Mouse (Mus musculus): ENCODE measurements around the gene Sec24a. TPM values are rescaled to one million over a fixed set of nuclear protein-coding genes. Genes with fewer than 3 reads are reported as not detected.
A peak's percentile ranks its signal among the peaks of the same experiment; 100 is the strongest.

The Sec24a gene
- total RNA-seq, 2 experiments from 2014 or later: 22.4 to 22.8 TPM

DNA sequence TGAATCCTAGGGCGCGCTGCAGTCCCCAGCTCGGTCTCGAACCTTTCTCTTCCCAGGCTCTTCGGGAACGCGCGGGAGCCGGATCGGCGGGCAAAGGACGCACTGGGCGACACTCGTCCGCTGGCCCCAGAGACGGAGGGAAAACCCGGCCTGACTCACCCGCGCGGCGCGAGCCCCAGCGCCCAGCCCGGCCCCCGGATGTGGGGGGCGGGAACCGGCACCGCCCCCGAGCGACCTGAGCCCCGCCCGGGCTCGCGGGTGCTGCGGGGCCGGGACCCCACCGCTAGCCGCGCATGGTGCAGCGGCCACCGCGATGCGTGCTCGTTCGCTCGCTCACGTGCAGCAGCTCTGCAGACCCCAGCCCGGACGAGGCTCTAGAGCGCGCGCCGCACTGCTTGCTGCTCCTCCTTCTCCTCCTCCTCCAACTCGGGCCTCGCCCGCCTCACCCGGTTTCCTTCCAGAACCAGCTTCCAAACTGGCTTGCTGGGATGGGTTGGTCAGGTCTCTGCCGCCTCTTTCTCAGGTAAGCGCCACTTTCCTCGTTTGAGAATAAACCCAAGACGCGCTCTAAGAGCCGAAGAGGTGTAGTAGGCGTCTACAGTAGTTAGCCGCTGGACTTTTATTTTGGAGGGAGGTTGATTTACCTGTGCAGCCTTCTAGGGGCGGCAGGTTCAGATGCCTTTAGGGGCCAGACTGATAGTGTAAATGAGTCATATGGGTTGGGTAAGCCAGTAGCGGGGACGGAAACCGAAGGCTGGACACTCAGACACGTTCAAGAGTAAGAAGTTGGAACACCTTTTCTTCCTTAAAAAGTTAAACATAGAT, 112.5 kb downstream of the Sec24a start, which contains the start of the genes N4bp3 and D930048N14Rik:
N4bp3 (minus strand) TSS at position 152 of the 825 bp plus-strand sequence.
D930048N14Rik (plus strand) TSS at position 264 of the 825 bp plus-strand sequence.
- DNase-seq: peak; percentile 82
- intact Hi-C loops (cut with DNase I): loop anchor here (2.0 kb wide), 1 partner anchor 32 kb away; the partner anchor contains the start of gene Nhp2

DNA sequence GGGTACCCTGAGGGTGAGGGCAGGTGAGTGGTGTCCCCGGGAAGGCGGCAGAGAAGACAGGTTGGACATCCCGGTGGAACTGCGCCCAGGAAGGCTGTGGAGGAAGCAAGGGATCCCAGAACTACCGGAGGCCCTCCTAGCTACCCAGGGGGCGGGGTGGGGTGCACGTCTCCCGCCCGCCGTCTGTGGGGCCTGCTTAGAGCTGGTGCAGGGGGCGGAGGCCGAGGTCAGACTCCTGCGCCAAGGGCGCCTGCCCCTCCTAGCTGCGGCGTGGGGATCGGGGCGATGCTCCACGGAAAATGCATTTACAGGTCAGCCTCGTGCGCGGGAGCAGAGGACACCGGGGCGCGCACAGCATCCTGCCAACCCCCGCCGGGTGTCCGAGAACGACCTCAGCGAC, 113.2 kb downstream of the Sec24a start:
- intact Hi-C loops (cut with DNase I): loop anchor here (2.0 kb wide), 1 partner anchor 31 kb away; the partner anchor contains the start of gene Nhp2
- no peak for DNase-seq

GRCm38 (mm10) chr11:51649889-51650199, 113.6 kb downstream of the Sec24a start:
- intact Hi-C loops (cut with DNase I): loop anchor here (2.0 kb wide), 1 partner anchor 31 kb away; the partner anchor contains the start of gene Nhp2
- no peak for DNase-seq

DNA sequence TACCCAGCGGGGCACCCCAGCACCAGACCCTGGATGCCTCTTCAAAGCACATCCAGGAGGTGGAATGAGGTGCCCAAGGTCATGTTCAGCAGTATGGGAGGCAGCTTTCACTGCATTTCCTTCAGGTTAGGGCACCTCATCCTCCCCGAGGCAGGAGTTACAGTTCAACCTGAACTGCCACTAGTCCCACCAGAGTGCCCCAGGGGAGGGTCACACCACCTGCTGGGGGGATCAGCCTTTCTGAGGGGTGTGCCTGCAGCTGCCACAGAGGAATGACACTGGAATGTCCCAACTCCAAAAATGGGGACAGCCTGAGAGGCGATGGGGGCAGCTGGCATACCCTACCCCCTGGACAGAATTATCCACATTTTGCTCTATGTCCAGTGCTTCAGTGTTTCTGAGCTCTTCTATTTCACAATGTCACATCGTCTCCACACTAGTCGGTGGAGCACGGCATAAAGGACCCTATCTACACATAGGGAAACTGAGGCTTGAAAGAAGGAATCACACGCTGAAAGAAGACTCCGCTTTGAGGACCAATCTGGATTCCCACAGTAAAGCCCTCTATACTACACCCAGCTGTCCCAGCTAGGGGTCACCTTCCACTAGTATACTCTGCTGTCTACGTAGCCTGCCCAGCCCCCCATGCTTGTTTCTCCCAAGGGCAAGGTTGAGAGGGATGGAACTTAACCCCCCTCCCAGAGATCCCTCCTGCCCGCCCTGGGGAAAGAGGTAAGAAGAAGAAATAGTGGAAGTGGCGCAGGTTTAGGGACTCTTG, 114.1 kb downstream of the Sec24a start:
- intact Hi-C loops (cut with DNase I): no loop called here

DNA sequence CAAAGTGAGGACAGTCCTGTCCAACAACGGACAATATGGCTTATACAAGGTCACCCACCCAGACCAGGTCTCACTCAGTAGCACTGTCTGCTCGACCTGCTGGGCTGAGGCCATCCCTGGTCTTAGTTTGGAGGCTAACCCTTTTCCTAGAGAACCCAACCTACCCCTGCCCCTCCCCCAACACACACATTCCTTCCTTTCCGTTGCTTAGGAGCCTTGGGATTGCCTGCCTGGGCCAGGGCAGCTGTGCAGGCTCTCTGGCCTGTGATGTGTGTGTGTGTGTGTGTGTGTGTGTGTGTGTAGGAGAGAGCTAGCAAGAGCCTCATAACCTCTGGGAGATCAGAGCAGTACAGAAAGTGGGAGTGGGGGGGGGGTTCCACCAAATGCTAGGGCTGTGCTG, 114.9 kb downstream of the Sec24a start:
- intact Hi-C loops (cut with DNase I): no loop called here
- DNase-seq: peak in 1 of 2 experiments; percentile 63

More for the DNA sequence above, 114.1 kb downstream of the Sec24a start:
- DNase-seq: no peak

DNA sequence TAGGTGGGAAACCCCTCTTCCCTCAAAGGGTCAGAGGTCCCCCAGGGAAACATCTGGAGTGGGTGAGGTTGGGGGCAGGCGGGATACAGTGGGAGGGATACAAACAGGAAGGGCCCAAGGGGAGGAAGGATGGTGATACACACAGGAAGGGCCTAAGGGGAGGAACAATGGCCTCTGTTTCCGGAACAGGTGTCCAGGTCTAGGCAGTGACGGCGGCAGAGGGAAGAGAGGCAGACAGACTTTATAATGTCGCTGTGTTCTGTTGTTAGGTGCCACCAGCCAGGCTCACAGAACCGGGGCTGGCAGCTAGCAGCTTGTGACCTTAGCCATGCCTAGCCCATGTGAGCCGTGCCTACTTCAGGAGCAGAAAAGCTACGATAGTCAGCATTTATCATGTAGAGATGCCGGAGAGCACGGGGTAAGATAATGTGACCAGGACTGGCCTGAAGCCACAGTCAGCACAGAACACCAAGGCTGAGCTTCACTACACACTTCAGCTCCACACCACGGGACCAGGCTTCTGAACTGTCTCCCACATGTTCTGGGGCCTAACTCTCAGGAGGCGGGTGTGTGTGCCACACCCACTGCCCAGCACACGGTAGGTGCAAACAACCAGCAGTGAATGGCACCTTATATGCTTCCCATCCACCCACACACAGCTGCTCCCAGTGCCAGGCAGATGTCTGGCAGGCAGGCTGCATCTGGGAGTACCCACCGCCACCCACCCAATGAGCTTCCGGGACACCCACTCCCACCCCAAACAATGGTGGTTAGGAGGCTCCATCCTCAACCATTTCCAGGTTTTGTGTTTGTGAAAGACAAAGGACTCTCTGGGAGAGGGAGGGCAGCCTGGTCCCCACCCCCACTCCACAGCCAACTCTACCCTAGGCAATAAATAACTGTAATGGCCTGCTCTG, 116.4 kb downstream of the Sec24a start:
- DNase-seq: peak; percentile 69 to 71
- intact Hi-C loops (cut with DNase I): no loop called here

DNA sequence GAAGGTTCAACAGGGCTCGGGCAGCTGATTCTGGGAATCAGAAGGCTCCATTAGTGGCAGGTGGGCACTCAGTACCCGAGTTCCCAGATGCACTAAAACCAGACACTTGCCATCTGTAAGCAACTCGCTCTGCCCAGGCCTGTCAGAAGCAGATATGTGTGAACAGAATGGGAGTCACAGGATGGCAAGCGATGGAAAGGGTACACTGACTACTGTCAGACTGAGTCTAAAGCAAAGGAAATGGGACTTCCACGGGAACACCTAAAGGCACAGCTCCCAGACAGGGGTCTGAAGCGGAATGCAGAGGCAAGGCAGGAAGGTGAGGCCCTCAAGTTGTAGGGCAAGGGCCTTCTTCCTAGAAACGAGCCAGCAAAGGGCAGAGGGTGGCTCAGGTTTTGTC, 117.2 kb downstream of the Sec24a start:
- intact Hi-C loops (cut with DNase I): no loop called here
- DNase-seq: no peak

DNA sequence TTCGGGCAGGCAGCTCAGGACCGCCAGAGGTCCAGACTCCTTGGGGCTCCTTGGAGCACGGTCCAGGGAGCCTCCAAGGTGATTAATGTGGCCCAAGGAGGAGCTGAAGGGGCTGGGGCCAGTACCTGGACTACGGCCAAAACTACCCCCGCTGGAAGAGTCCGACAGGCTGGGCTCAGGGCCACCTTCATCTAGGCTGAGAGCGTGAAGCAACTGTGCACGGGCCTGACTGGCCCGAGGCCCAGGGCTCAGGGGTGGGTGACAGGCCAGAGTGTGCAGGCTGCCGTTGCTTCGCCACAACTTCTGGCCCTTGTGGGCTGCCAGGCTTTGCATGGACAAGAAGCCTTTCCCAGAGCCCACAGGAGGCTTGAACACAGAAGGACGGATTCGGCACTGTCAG, 118.1 kb downstream of the Sec24a start:
- no peak for DNase-seq
- intact Hi-C loops (cut with DNase I): no loop called here

GRCm38 (mm10) chr11:51644217-51644616, 119.2 kb downstream of the Sec24a start:
- DNase-seq: no peak

DNA sequence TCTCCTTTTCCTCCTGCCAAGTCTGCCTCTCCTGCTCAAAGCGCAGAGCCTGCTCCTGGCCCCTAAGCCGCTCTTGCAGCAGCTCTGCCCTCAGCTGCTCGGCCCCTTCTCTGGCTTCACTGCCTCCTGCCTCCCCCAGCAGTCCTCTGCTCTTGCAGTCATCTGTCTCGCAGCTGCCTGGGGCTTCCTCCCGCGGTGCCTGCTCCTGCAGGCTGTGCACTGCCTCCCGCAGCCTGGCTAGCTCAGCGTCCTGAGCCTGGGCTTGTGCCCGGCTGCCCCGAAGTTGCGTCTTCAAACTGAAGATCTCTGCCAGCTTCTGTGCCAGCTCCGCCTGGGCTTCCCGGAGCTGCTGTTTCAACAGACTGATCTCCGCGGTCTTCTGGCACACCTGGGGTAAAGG, 119.7 kb downstream of the Sec24a start:
- DNase-seq: no peak
- intact Hi-C loops (cut with DNase I): no loop called here

More at GRCm38 (mm10) chr11:51644217-51644616, 119.2 kb downstream of the Sec24a start:
- intact Hi-C loops (cut with DNase I): no loop called here

- DNase-seq: no peak
- intact Hi-C loops (cut with DNase I): no loop called here
Observed at GRCm38 (mm10) chr11:51643202-51643601, 120.2 kb downstream of the Sec24a start.

Other genes with a start within 250 kb of the Sec24a start
- 10 to 100 TPM; 10.5 to 12.1 TPM for gene Phykpl, start 178.9 kb downstream of the Sec24a start, total RNA-seq (2021)
- 100 to 1,000 TPM; 237 to 257 TPM for gene Hnrnpab, start 156.8 kb downstream of the Sec24a start, total RNA-seq (2021)
- 10 to 100 TPM; 30.5 to 30.9 TPM for gene Nhp2, start 143.9 kb downstream of the Sec24a start, total RNA-seq (2021)
- 10 to 100 TPM; 24.1 to 25.4 TPM for gene Rmnd5b, start 127.7 kb downstream of the Sec24a start, total RNA-seq (2021)
- 10 to 100 TPM; 35.0 to 40.5 TPM for gene N4bp3, start 112.8 kb downstream of the Sec24a start, total RNA-seq (2021)
- gene D930048N14Rik, start 112.7 kb downstream of the Sec24a start, total RNA-seq (2021): 1 to 10 TPM; 1.4 to 2.1 TPM
- 10 to 100 TPM; 27.5 to 30.1 TPM for gene 0610009B22Rik, start 74.8 kb downstream of the Sec24a start, total RNA-seq (2021)
- 10 to 100 TPM; 94.0 to 96.2 TPM for gene Sar1b, start 53 bp upstream of the Sec24a start, total RNA-seq (2021)
- gene Jade2, start 94.0 kb upstream of the Sec24a start, total RNA-seq (2021): 1 to 10 TPM; 3.5 to 6.6 TPM
- gene Cdkn2aipnl, start 204.0 kb upstream of the Sec24a start, total RNA-seq (2021): 10 to 100 TPM; 20.3 to 21.0 TPM
- 100 to 1,000 TPM; 188 to 192 TPM for gene Ube2b, start 237.1 kb upstream of the Sec24a start, total RNA-seq (2021)
- 10 to 100 TPM in 1 of 2 experiments, 1 to 10 TPM in 1; 7.9 to 10.2 TPM for gene Cdkl3, start 240.6 kb upstream of the Sec24a start, total RNA-seq (2021)